Mouse (Mus musculus): ENCODE data around the gene Olfr513.

Olfr513 gene

GRCm38 (mm10) chr7:108750673-108751072, at the start of gene Olfr513:
Gene Olfr513 (plus strand): TSS chr7:108750973.
- no peak for DNase-seq (ENCODE audit: extremely low read depth, low read depth)

GRCm38 (mm10) chr7:108713020-108713419, 37.8 kb upstream of the Olfr513 start, which contains the start of gene Olfr512:
Gene Olfr512 (plus strand): TSS chr7:108713320.
- no peak for DNase-seq (ENCODE audit: extremely low read depth, low read depth)

DNA sequence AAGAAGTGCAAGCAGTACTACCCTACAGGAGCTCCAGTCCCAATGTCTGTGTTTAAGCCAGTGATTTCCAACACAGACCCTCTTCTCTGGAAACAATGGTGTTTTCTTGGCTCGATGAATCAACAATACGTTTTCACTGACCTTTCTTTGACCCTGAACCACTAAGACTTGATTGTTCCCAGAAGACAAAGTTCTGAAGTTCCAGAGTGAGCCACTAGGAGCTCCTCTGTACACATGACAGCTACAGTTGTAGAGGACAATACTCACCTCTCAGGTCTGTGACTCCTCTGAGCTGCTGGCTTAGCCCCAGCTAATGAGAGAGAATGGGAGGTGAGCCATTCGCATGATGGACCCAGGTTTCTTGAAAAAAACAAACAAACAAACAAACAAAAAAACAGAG, 9.6 kb downstream of the Olfr513 start:
- no peak for DNase-seq (ENCODE audit: extremely low read depth, low read depth)

DNA sequence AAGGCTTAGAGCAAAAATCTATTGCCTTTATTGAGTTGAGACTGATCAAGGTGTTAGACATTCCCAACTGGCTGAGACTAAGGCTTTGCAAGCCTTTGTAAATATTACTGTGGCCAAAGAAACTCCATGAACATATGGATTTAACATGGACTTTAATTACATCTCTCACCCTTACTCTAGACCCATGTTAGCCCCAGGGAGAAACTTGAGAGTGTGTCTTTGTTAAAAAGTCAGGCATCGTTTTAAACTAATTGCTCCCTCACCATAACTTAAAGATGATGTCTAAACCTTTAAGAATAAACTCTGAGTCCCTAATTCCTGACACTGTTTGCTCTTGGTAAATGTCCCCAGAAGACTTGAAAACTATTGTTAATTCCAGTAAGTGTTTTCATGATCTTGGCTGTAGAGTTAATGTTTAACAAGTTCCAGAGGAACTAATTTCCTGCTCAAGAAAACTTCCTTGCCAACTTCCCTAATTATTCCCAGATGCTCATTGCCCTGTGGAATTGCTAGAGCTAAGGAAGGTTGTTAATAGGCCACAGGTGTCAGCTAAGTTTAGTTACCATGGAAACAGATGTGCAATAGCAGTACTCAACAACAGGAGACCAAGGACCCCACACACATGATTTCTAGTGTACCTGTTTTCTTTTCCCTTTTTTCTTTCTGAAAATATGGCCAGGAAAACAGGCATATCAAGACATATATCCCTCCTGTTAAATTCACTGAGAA, 46.6 kb downstream of the Olfr513 start:
- DNase-seq (ENCODE audit: extremely low read depth, low read depth), result no peak

Measured in MEL-GATA-1-ER (cell line).